Mouse (Mus musculus): ENCODE results near the gene Sez6.

- TF ChIP-seq CTCF (conservative IDR thresholded peaks at IDR 0.05; ENCODE audit: low read length) = no peak
- TF ChIP-seq POU5F1 (IDR thresholded peaks at IDR 0.05; ENCODE audit: borderline replicate concordance, low read length) = no peak
These were observed 17.3 kb downstream of the Sez6 start for GRCm38 (mm10) chr11:77947860-77948259.

All from E14TG2a.4 (cell line).